ENCODE assay signal across 7 mouse cellular contexts in genomic region chr12:78225707-78226518, GRCm38 (mm10). TPM values are rescaled to one million over a fixed set of nuclear protein-coding genes. Genes with fewer than 3 reads are reported as not detected.
A peak's percentile ranks its signal among the peaks of the same experiment; 100 is the strongest.
DNase-seq lines count a peak whose midpoint lies in the region; ATAC-seq lines count a peak whose summit lies in the region.

TSS of gene Gphn (plus strand) at chr12:78226379.

- no peaks in the 10 kb centered on the region for H3K4me1 ChIP-seq in embryonic facial prominence, embryonic 11.5 days (ENCODE audit: control insufficient read depth, insufficient read depth, low read length)
- no peaks in the 10 kb centered on the region for H3K4me1 ChIP-seq in limb, embryonic 11.5 days (ENCODE audit: control insufficient read depth, insufficient read depth, low read length)
- peaks cover 12% of the 10 kb centered on the region for H3K4me1 ChIP-seq in midbrain, embryonic 14.5 days (ENCODE audit: control insufficient read depth, insufficient read depth, low read length)

- under 1% methylated on average over 65 of the region's 70 CpGs for WGBS in embryonic facial prominence, embryonic 11.5 days
- under 1% methylated on average over 68 of the region's 70 CpGs for WGBS in limb, embryonic 11.5 days
- WGBS in midbrain, embryonic 14.5 days = under 1% methylated on average over 65 of the region's 70 CpGs

- peak within 1 kb of the TSS; percentile 97 for H3K4me3 ChIP-seq in embryonic facial prominence, embryonic 11.5 days (ENCODE audit: low read depth, low read length)
- peak within 1 kb of the TSS; percentile 80 for H3K4me3 ChIP-seq in limb, embryonic 11.5 days (ENCODE audit: low read depth, low read length)
- H3K4me3 ChIP-seq in midbrain, embryonic 14.5 days (replicated peaks; ENCODE audit: low read depth, low read length) = peak within 1 kb of the TSS; percentile 96

- H3K27ac ChIP-seq in embryonic facial prominence, embryonic 11.5 days (replicated peaks; ENCODE audit: low read depth, low read length) = peak within 1 kb of the TSS; percentile 95
- peak within 1 kb of the TSS; percentile 95 for H3K27ac ChIP-seq in limb, embryonic 11.5 days (replicated peaks; ENCODE audit: low read depth, low read length)
- peak within 1 kb of the TSS; percentile 98 for H3K27ac ChIP-seq in midbrain, embryonic 14.5 days (replicated peaks; ENCODE audit: low read depth, low read length)

- no peaks in the 10 kb centered on the region for H3K27me3 ChIP-seq in embryonic facial prominence, embryonic 11.5 days (ENCODE audit: control insufficient read depth, insufficient read depth, low read length)
- no peaks in the 10 kb centered on the region for H3K27me3 ChIP-seq in limb, embryonic 11.5 days (ENCODE audit: control insufficient read depth, insufficient read depth, low read length)
- no peaks in the 10 kb centered on the region for H3K27me3 ChIP-seq in midbrain, embryonic 14.5 days (ENCODE audit: control insufficient read depth, insufficient read depth, low read length)

- peak; percentile 99 for ATAC-seq in embryonic facial prominence, embryonic 11.5 days (replicated peaks; ENCODE audit: insufficient number of reproducible peaks, low FRiP score, low TSS enrichment, low read depth)
- peak; percentile 78 for ATAC-seq in granulocyte monocyte progenitor cell, adult 5-6 weeks (replicated peaks; ENCODE audit: poor library complexity, severe bottlenecking)
- ATAC-seq in limb, embryonic 11.5 days (ENCODE audit: insufficient number of reproducible peaks, low FRiP score, low TSS enrichment, low read depth) = peak; percentile 98
- ATAC-seq in midbrain, embryonic 14.5 days (ENCODE audit: low FRiP score, low TSS enrichment) = peak; percentile 96

- no peaks in the 10 kb centered on the region for H3K9me3 ChIP-seq in embryonic facial prominence, embryonic 11.5 days (replicated peaks; ENCODE audit: control insufficient read depth, low read length)
- no peaks in the 10 kb centered on the region for H3K9me3 ChIP-seq in limb, embryonic 11.5 days (ENCODE audit: control insufficient read depth, low read length)
- H3K9me3 ChIP-seq in midbrain, embryonic 14.5 days (ENCODE audit: control insufficient read depth, low read length) = no peaks in the 10 kb centered on the region

- no peaks in the 10 kb centered on the region for H3K36me3 ChIP-seq in embryonic facial prominence, embryonic 11.5 days (replicated peaks; ENCODE audit: control insufficient read depth, insufficient read depth, low read depth, low read length)
- no peaks in the 10 kb centered on the region for H3K36me3 ChIP-seq in limb, embryonic 11.5 days (ENCODE audit: control insufficient read depth, insufficient read depth, low read length)
- no peaks in the 10 kb centered on the region for H3K36me3 ChIP-seq in midbrain, embryonic 14.5 days (ENCODE audit: control insufficient read depth, insufficient read depth, low read length)

- DNase-seq in adrenal gland, postnatal 14 days = peak; percentile 95
- peak; percentile 92 for DNase-seq in embryonic facial prominence, embryonic 11.5 days (ENCODE audit: low spot score)
- peak; percentile 92 for DNase-seq in kidney, adult 11 months
- DNase-seq in limb, embryonic 11.5 days (ENCODE audit: low spot score) = peak; percentile 89
- peak; percentile 96 for DNase-seq in midbrain, embryonic 14.5 days
- peak; percentile 67 to 77 for DNase-seq in spleen, adult 18-20 months

- H3K9ac ChIP-seq in embryonic facial prominence, embryonic 11.5 days (replicated peaks; ENCODE audit: low read length) = peak within 1 kb of the TSS; percentile 86
- H3K9ac ChIP-seq in limb, embryonic 11.5 days (ENCODE audit: low read length) = peak within 1 kb of the TSS; percentile 81
- H3K9ac ChIP-seq in midbrain, embryonic 14.5 days (replicated peaks; ENCODE audit: low read length) = peak within 1 kb of the TSS; percentile 77

- peak within 1 kb of the TSS; percentile 81 for H3K4me2 ChIP-seq in embryonic facial prominence, embryonic 11.5 days (ENCODE audit: low read depth, low read length)
- peak within 1 kb of the TSS; percentile 74 for H3K4me2 ChIP-seq in limb, embryonic 11.5 days (ENCODE audit: low read depth, severe bottlenecking)
- H3K4me2 ChIP-seq in midbrain, embryonic 14.5 days (ENCODE audit: low read length) = peak within 1 kb of the TSS; percentile 67

RNA-seq across cellular contexts. Expression of gene Gphn, which starts in this region (rescaled TPM):
- 30.2 and 31.6 TPM in 2 replicates for total RNA-seq in adrenal gland, postnatal 14 days (2021)
- 11.9 and 14.3 TPM in 2 replicates for polyA plus RNA-seq in embryonic facial prominence, embryonic 11.5 days (2014; fragmentation: Nextera tagmentation; extraction: Ambion mirVana)
- 13.8 and 25.9 TPM in 2 replicates for total RNA-seq in granulocyte monocyte progenitor cell, adult 5-6 weeks (2014; fragmentation: Nextera tagmentation)
- 14.0 and 14.3 TPM in 2 replicates for total RNA-seq in granulocyte monocyte progenitor cell, adult 5-6 weeks (2017)
- polyA plus RNA-seq in limb, embryonic 11.5 days (2014; fragmentation: Nextera tagmentation; extraction: Ambion mirVana) = 12.2 and 13.3 TPM in 2 replicates
- 58.4 and 67.3 TPM in 2 replicates for polyA plus RNA-seq in midbrain, embryonic 14.5 days (2014; fragmentation: Nextera tagmentation; extraction: Ambion mirVana)

Comparison
In these comparisons a context has a peak if more than half of its experiments do, and no peak if none do; other contexts are left out.
1. Peak in every context shown above with its lines: DNase-seq, ATAC-seq, H3K4me3 ChIP-seq and H3K27ac ChIP-seq.